Mouse (Mus musculus): ENCODE data around the gene Klf9. TPM values are rescaled to one million over a fixed set of nuclear protein-coding genes. Genes with fewer than 3 reads are reported as not detected.

Klf9 gene
- polyA plus RNA-seq, 1 experiment from 2014 or later: 6.1 TPM

DNA sequence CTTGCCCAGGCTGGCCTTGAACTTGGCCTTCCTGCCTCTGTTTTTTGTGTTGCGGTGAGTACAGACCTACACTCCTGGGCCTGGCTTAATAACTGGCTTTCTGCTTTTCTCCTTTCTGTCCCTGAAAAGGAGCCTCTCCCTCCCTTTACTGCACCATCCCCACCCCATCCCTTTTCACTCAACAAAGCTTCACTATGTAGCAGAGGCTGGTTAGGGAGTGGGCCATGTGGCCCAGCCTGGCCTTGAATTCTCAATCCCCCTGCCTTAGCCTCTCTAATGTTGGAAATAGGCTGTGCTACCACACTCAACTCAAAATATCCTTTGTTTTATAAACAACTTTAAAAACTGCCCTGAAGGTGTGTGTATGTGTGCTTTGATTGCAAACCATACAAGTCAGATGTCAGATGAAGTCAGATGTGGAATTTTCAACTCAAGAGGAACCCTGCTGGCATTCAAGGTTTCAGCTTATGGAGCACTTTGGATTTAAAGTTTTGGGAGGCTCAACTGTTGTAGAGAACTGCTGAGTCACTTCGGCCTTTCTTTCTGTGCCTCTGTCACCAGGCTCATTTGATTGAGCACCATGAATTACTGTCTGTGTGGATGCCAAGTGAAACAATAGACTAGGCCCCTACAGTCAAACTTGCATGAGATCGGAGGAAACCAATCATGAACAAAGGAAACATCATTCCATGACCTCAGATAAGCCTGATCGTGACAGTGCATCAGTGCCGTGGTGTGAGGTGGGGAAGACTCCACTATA lies 28.1 kb downstream of the Klf9 start:
- no peak overlapping the region for H3K9ac ChIP-seq
- no peak overlapping the region for H3K4me2 ChIP-seq
- H3K9me3 ChIP-seq: no peaks in the 10 kb centered on the region
- 82% methylated on average over 5 of the region's 5 CpGs for WGBS
- no peak overlapping the region for H3K27ac ChIP-seq
- ATAC-seq (ENCODE audit: borderline replicate concordance, extremely low read depth, low FRiP score, low TSS enrichment): no peak
- 0 out of 2 replicates have a peak, but pooled peaks cover 2% of the 10 kb centered on the region for H3K4me1 ChIP-seq
- H3K27me3 ChIP-seq: no peaks in the 10 kb centered on the region
- H3K36me3 ChIP-seq: 0 out of 2 replicates have a peak, but pooled peaks cover 3% of the 10 kb centered on the region
- no peak overlapping the region for H3K4me3 ChIP-seq

DNA sequence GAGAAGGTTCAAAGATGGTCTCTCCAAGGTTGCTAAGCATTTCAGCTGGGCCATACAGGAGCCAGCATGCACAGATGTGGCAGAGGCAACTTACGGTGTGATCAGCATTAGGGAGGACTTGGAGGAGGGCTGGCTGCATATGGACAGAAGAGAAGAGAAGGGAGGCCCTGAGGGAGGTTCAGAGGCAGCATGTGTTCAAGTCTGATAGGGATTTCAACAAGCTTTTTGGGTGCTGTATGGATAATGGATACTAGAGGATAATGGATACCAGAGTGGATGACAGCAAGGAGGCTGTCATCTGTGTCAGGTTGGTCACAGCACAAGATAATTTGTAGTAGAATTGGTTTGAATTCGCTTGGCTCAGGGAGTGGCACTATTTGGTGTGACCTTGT lies 28.6 kb downstream of the Klf9 start:
- 0 out of 2 replicates have a peak, but pooled peaks cover 3% of the 10 kb centered on the region for H3K36me3 ChIP-seq
- 0 out of 2 replicates have a peak, but pooled peaks cover 2% of the 10 kb centered on the region for H3K4me1 ChIP-seq
- H3K27me3 ChIP-seq: no peaks in the 10 kb centered on the region
- no peak overlapping the region for H3K27ac ChIP-seq
- no peak overlapping the region for H3K9ac ChIP-seq
- H3K4me2 ChIP-seq: no peak overlapping the region
- no peaks in the 10 kb centered on the region for H3K9me3 ChIP-seq
- WGBS: 95% methylated on average over 2 of the region's 2 CpGs
- no peak for ATAC-seq (ENCODE audit: borderline replicate concordance, extremely low read depth, low FRiP score, low TSS enrichment)
- H3K4me3 ChIP-seq: no peak overlapping the region

DNA sequence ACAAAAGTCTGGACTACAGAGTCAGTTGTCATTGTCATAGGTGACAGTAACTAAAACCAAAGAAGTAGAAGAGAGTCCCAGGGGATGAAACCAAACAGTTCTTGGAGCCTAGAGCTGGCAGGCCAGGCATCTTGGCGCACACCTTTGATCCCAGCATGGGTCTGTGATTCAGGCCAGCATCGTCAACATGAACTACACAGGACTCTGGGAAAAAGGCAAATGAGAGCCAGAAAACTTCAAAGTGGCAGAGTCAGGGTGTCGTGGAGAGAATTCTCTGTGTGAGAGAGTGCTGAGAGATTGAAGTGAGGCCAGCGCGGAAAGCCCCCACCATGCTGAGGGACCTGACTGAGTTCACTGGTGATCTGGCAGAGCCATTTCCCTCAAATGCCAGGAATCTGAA lies 29.4 kb downstream of the Klf9 start:
- 0 out of 2 replicates have a peak, but pooled peaks cover 3% of the 10 kb centered on the region for H3K36me3 ChIP-seq
- no peak for ATAC-seq (ENCODE audit: borderline replicate concordance, extremely low read depth, low FRiP score, low TSS enrichment)

DNA sequence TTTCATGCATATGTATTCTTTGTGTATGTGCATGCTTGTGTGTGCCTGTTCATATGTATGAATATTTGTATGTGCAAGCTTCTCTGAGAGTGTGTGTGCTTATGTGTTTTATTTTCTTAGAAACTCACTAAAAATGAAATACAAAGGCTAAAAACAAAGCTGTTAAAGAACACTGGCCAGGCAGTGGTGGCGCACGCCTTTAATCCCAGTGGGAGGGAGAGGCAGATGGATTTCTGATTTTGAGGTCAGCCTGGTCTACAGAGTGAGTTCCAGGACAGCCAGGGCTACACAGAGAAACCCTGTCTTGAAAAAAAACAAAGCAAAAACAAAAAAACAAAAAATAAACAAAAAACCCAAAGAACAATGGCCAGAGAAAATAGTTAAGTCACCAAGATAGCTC lies 30.1 kb downstream of the Klf9 start:
- no peaks in the 10 kb centered on the region for H3K9me3 ChIP-seq
- 98% methylated on average over 2 of the region's 2 CpGs for WGBS
- no peak for ATAC-seq (ENCODE audit: borderline replicate concordance, extremely low read depth, low FRiP score, low TSS enrichment)

More for the DNA sequence above, 29.4 kb downstream of the Klf9 start:
- no peak overlapping the region for H3K9ac ChIP-seq
- H3K4me2 ChIP-seq: no peak overlapping the region
- no peaks in the 10 kb centered on the region for H3K9me3 ChIP-seq
- H3K4me3 ChIP-seq: no peak overlapping the region
- no peaks in the 10 kb centered on the region for H3K27me3 ChIP-seq
- 74% methylated on average over 5 of the region's 5 CpGs for WGBS
- H3K4me1 ChIP-seq: peaks cover 4% of the 10 kb centered on the region; the same call in 1 of the 2 replicates
- no peak overlapping the region for H3K27ac ChIP-seq

DNA sequence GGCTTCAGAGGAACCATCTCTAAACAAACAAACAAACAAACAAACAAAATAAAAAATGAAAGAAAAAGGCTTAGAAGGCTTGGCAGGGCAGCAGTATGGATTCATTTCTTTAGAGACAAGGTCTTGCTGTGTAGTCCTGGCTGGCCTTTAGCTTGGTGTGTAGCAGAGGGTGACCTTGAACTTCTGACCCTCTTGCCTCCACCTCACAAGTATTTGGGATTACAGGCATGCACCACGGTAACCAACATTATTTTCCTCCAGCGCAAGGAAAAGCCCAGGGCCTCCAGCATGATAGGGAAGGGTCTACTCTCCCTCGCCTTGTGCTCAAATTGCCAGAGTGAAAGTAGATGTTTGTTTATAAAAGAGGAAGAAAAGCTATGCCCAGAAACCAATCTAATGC lies 34.1 kb downstream of the Klf9 start:
- ATAC-seq (ENCODE audit: borderline replicate concordance, extremely low read depth, low FRiP score, low TSS enrichment): no peak
- Histone ChIP-seq H3K9ac (no peak overlapping the region), H3K9me3 (no peaks in the 10 kb centered on the region), H3K4me3 (no peak overlapping the region), H3K36me3 (no peaks in the 10 kb centered on the region), H3K4me2 (no peak overlapping the region), H3K27ac (no peak overlapping the region), H3K27me3 (no peaks in the 10 kb centered on the region), H3K4me1 (peaks cover 6% of the 10 kb centered on the region; the same call in 1 of the 2 replicates)
- 73% methylated on average over 3 of the region's 3 CpGs for WGBS

More for the DNA sequence above, 30.1 kb downstream of the Klf9 start:
- H3K27me3 ChIP-seq: no peaks in the 10 kb centered on the region
- no peak overlapping the region for H3K4me2 ChIP-seq
- H3K9ac ChIP-seq: no peak overlapping the region
- peaks cover 6% of the 10 kb centered on the region; the same call in 1 of the 2 replicates for H3K4me1 ChIP-seq
- H3K4me3 ChIP-seq: no peak overlapping the region
- no peak overlapping the region for H3K27ac ChIP-seq
- no peaks in the 10 kb centered on the region for H3K36me3 ChIP-seq

DNA sequence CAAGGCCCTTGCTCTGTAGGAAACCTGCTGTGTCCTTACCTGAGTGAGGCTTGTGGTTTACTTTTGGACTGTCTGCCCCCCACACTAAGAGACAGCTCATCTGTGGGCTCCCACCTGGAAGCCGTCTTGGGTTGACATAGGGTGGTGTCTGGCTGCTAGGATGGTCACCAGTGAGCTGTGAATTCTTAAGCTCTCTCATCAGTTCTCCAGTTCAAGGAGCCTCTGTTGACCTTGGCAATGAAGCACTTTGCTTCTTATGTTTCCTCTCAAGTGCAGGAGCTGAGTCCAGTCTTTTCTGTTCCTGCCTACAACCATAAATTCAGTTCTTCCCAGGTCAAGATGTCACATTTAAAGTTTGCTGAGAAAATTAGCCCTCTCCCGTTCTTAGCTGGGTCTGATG lies 34.5 kb downstream of the Klf9 start:
- Histone ChIP-seq H3K9me3 (no peaks in the 10 kb centered on the region), H3K4me1 (peaks cover 6% of the 10 kb centered on the region; the same call in 1 of the 2 replicates), H3K9ac (no peak overlapping the region), H3K27ac (no peak overlapping the region), H3K4me2 (no peak overlapping the region), H3K4me3 (no peak overlapping the region), H3K36me3 (no peaks in the 10 kb centered on the region), H3K27me3 (no peaks in the 10 kb centered on the region)
- WGBS: 35% methylated on average over 2 of the region's 2 CpGs
- no peak for ATAC-seq (ENCODE audit: borderline replicate concordance, extremely low read depth, low FRiP score, low TSS enrichment)

DNA sequence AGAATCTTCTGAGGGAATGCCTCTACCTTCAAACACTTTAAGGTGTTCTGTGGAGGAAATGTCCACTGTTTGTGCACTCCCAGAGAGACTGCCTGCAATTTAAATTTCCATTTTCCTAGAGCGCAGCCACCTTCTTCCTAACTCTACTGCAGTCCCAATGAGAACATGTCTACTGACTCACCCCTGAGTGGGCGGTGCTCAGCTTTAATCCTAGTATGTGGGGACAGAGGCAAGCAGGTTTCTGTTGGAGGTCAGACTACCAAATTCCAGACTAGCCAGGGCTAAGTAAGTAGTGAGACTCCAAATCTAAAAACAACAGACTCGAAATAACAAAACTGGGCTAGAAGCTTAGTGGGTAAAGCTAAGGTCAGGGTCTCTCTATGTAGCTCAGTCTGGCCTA lies 37.5 kb downstream of the Klf9 start:
- H3K4me3 ChIP-seq: no peak overlapping the region
- no peaks in the 10 kb centered on the region for H3K9me3 ChIP-seq
- H3K36me3 ChIP-seq: no peaks in the 10 kb centered on the region
- H3K9ac ChIP-seq: no peak overlapping the region
- H3K4me2 ChIP-seq: no peak overlapping the region
- no peak overlapping the region for H3K27ac ChIP-seq
- no peak for ATAC-seq (ENCODE audit: borderline replicate concordance, extremely low read depth, low FRiP score, low TSS enrichment)
- 89% methylated on average over 3 of the region's 3 CpGs for WGBS
- peaks cover 6% of the 10 kb centered on the region; the same call in 1 of the 2 replicates for H3K4me1 ChIP-seq
- H3K27me3 ChIP-seq: no peaks in the 10 kb centered on the region

DNA sequence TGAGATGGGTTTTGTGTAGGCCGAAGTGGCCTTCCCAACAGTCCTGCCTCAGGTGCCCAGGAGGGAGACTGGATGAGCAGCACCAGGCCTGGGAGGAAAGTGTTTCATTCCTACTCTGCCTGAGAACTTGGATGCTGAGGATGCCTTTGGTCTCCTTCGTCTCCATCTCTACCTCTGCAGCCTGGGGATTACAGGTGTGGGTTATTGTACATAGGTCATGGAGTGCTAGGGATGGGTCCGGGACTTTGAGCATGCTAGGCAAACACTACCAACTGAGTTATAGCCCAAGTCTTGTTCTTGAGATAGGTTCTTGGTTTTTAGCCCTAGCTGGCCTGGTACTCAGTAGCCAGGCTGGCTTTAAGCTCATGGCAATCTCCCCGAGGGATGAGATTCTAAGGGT lies 42.5 kb downstream of the Klf9 start:
- Histone ChIP-seq H3K4me1 (no peaks in the 10 kb centered on the region), H3K9ac (no peak overlapping the region), H3K4me3 (no peak overlapping the region), H3K4me2 (no peak overlapping the region), H3K27ac (no peak overlapping the region), H3K36me3 (no peaks in the 10 kb centered on the region), H3K27me3 (no peaks in the 10 kb centered on the region), H3K9me3 (no peaks in the 10 kb centered on the region)
- no peak for ATAC-seq (ENCODE audit: borderline replicate concordance, extremely low read depth, low FRiP score, low TSS enrichment)
- WGBS: 97% methylated on average over 4 of the region's 4 CpGs

DNA sequence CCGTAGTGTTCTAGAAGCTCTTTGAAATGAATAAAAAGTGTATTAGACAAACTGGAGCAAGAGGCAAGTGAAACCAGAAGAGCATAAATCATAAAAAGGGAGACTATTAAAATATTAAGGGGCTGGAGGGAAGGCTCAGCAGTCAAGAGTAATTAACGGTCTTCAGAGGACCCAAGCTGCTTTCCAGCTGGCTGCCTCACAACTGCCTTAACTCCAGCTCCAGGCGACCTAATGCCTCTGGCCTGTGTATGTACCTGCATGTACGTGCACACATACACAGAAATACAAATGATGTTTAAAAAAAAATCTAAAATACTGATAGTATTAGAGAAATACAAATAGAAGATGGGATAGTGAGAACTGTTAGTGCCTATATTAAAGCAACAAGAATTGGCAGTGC lies 43.0 kb downstream of the Klf9 start:
- H3K4me2 ChIP-seq: no peak overlapping the region
- no peak overlapping the region for H3K27ac ChIP-seq
- no peaks in the 10 kb centered on the region for H3K36me3 ChIP-seq
- WGBS: 85% methylated on average over 4 of the region's 4 CpGs
- no peaks in the 10 kb centered on the region for H3K27me3 ChIP-seq
- ATAC-seq (ENCODE audit: borderline replicate concordance, extremely low read depth, low FRiP score, low TSS enrichment): no peak
- no peaks in the 10 kb centered on the region for H3K9me3 ChIP-seq
- no peaks in the 10 kb centered on the region for H3K4me1 ChIP-seq
- no peak overlapping the region for H3K4me3 ChIP-seq
- no peak overlapping the region for H3K9ac ChIP-seq

DNA sequence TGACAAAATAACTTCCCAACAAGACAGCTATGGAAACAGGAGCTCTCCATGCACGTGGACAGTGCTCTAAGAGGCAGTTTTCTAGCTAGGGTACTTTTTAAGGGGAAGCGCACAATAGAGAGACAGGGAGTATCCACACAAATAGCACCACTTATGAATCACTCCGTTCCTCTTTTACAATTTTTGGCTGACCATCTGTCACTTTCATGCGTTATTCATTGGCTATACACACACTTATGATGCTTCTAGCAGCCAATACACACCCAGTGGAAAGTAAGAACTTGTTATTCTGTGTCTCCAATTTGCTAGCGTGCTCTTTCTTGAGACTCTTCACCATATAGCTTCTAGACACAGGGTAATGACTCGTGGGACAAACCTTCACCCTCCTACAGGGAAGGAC lies 46.7 kb downstream of the Klf9 start:
- 87% methylated on average over 6 of the region's 6 CpGs for WGBS
- no peaks in the 10 kb centered on the region for H3K9me3 ChIP-seq
- H3K4me2 ChIP-seq: no peak overlapping the region
- no peaks in the 10 kb centered on the region for H3K4me1 ChIP-seq
- H3K27ac ChIP-seq: no peak overlapping the region
- H3K27me3 ChIP-seq: no peaks in the 10 kb centered on the region
- H3K36me3 ChIP-seq: no peaks in the 10 kb centered on the region; the same call in 1 of the 2 replicates
- H3K9ac ChIP-seq: no peak overlapping the region
- no peak for ATAC-seq (ENCODE audit: borderline replicate concordance, extremely low read depth, low FRiP score, low TSS enrichment)
- no peak overlapping the region for H3K4me3 ChIP-seq

DNA sequence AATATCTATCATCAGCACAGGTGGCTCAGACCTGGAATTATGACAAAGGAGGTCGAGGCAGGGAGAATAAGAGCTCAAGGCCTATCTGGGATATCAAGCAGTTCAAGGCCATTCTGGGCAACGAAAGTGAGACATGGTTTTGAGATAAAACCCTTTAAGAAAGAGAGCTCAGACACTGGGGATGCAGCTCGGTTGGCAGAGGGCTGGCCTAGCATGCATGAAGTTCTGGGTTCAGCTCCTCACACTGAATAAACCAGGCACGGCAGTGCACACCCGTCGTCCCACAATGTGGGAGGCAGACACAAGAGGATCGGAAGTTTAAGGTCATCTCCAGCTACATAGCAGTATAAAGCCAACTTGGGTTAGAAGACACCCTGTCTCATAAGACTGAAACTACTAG lies 48.0 kb downstream of the Klf9 start:
- H3K4me2 ChIP-seq: no peak overlapping the region
- 81% methylated on average over 7 of the region's 7 CpGs for WGBS
- no peaks in the 10 kb centered on the region for H3K4me1 ChIP-seq
- no peak for ATAC-seq (ENCODE audit: borderline replicate concordance, extremely low read depth, low FRiP score, low TSS enrichment)
- H3K9ac ChIP-seq: no peak overlapping the region
- no peaks in the 10 kb centered on the region for H3K27me3 ChIP-seq
- H3K9me3 ChIP-seq: no peaks in the 10 kb centered on the region
- no peak overlapping the region for H3K4me3 ChIP-seq
- H3K27ac ChIP-seq: no peak overlapping the region
- no peaks in the 10 kb centered on the region; the same call in 1 of the 2 replicates for H3K36me3 ChIP-seq

DNA sequence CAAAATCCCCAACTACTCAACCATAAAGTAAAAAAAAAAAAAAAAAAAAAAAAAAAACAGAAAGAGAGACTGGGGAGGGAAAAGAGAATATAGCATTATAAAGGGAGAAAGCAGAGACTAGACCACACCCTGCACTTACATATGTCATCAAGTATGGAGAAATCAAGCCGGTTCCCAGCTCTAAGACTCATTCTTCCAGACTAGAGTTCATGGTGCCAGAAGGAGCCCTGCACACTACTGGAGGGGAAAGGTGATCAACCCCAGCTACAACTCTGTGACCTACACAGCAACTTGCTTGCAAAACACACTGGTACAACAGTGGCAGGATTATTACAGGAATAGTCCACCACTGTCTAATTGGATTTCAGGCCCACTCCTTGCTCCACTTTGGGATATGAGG lies 48.7 kb downstream of the Klf9 start:
- Histone ChIP-seq H3K4me1 (no peaks in the 10 kb centered on the region), H3K27me3 (no peaks in the 10 kb centered on the region), H3K4me3 (no peak overlapping the region), H3K4me2 (no peak overlapping the region), H3K9ac (no peak overlapping the region), H3K9me3 (no peaks in the 10 kb centered on the region), H3K27ac (no peak overlapping the region), H3K36me3 (no peaks in the 10 kb centered on the region; the same call in 1 of the 2 replicates)
- 59% methylated on average over 1 of the region's 1 CpGs for WGBS
- ATAC-seq (ENCODE audit: borderline replicate concordance, extremely low read depth, low FRiP score, low TSS enrichment): no peak

Data from lung, embryonic 15.5 days (tissue).